Mouse (Mus musculus) midbrain, embryonic 16.5 days (tissue): ENCODE results near the gene Polr3e. TPM values are rescaled to one million over a fixed set of nuclear protein-coding genes. Genes with fewer than 3 reads are reported as not detected.

Experiments used
- ATAC-seq: fragments of 200-750 bp; cut with Nextera tagmentation; 2 replicates; pipeline ENCODE4 v1.8.0; 2017; ENCODE audit warnings: moderate TSS enrichment
- H3K27ac ChIP-seq: fragments of 300-500 bp; sonication (generic); 2 replicates; pipeline ENCODE4 v1.5.1; 2014; ENCODE audit warnings: mild to moderate bottlenecking, low read length, mixed read lengths
- H3K27me3 ChIP-seq: fragments of 300-500 bp; sonication (generic); 2 replicates; pipeline ENCODE4 v1.6.1; 2014; ENCODE audit warnings: low read depth, low read length, mixed read lengths; ENCODE audit not compliant: control insufficient read depth, insufficient read depth
- H3K36me3 ChIP-seq: fragments of 300-500 bp; sonication (generic); 2 replicates; pipeline ENCODE4 v1.6.1; 2014; ENCODE audit warnings: mild to moderate bottlenecking, low read length, moderate library complexity, mixed read lengths; ENCODE audit not compliant: control insufficient read depth, insufficient read depth
- H3K4me1 ChIP-seq: fragments of 300-500 bp; sonication (generic); 2 replicates; pipeline ENCODE4 v1.6.1; 2014; ENCODE audit warnings: mild to moderate bottlenecking, low read length, mixed read lengths; ENCODE audit not compliant: control insufficient read depth, insufficient read depth
- H3K4me2 ChIP-seq: fragments of 300-500 bp; sonication (generic); 2 replicates; pipeline ENCODE4 v1.6.1; 2014; ENCODE audit warnings: mild to moderate bottlenecking, low read length, mixed read lengths
- H3K4me3 ChIP-seq: fragments of 300-500 bp; sonication (generic); 2 replicates; pipeline ENCODE4 v1.5.1; 2014; ENCODE audit warnings: low read depth, mild to moderate bottlenecking, low read length, moderate library complexity, mixed read lengths
- H3K9ac ChIP-seq: fragments of 300-500 bp; sonication (generic); 2 replicates; pipeline ENCODE4 v1.6.1; 2014; ENCODE audit warnings: low read depth, low read length, mixed read lengths
- H3K9me3 ChIP-seq: fragments of 300-500 bp; sonication (generic); replicated peaks from 2 replicates; pipeline ENCODE4 v1.6.1; 2014; ENCODE audit warnings: mild to moderate bottlenecking, low read length, mixed read lengths; ENCODE audit not compliant: control insufficient read depth, poor library complexity, severe bottlenecking
- WGBS: fragments of 180-500 bp; shearing (Covaris S2); extraction: QIAGEN DNeasy Blood & Tissue Kit; methylation state at CpG from one replicate; pipeline ENCODE4 v1.1.7; 2014; 5-methylcytosine and 5-hydroxymethylcytosine counted together
- polyA plus RNA-seq: library from polyadenylated mRNA; unstranded; fragments of >200 nt; fragmentation: Nextera tagmentation; extraction: Ambion mirVana; gene quantifications from 2 replicates; pipeline ENCODE4 v1.2.1, GENCODE M21; 2015

Polr3e gene
- polyA plus RNA-seq, 1 experiment from 2014 or later, result 27.0 TPM

DNA sequence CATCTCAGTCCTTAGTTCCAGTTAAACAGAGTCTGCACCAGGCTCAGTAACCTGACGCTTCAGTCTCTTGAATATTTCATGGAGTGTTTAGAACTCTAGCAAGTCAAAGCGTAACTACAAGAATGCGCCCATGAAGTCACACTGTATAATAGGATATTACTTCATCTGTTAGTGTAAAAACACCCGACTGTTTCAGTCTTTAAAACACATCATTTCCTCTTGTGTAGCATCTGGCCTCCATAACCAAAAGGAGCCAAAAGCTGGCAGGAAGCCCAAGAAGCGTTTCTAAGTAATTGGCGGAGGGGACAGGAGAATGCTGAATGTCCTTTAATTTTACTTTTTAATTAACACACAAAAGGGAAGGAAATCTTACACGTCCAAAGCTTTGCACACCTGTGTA, 59.5 kb downstream of the Polr3e start:
- Histone ChIP-seq H3K4me1 (peaks cover 27% of the 10 kb centered on the region), H3K36me3 (no peaks in the 10 kb centered on the region), H3K9ac (no peak overlapping the region), H3K27ac (no peak overlapping the region), H3K27me3 (no peaks in the 10 kb centered on the region), H3K4me2 (no peak overlapping the region), H3K4me3 (no peak overlapping the region), H3K9me3 (no peaks in the 10 kb centered on the region)
- no peak for ATAC-seq
- 36% methylated on average over 7 of the region's 7 CpGs for WGBS

DNA sequence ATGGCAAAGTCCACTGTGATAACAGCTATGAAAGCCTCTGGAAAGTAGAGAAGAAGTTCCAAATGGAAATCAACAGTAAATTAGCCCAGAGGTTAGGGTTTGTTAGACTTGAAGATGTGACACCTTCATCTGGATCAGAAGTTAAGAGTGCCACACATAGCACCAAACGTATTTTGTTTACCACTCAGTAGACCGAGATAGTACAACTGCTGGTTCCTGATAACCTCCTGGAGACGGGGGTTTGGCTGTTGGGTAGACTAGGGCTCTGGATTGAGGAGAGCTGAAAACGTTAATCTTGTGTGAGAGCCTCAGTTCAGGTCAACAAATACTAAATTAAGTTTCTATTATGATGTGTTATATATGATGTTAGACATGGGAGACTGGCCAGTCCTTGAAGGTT, 62.5 kb downstream of the Polr3e start:
- peak overlapping the region; percentile 67; the same call in 1 of the 2 replicates for H3K4me2 ChIP-seq
- no peak overlapping the region for H3K9ac ChIP-seq
- H3K9me3 ChIP-seq, result no peaks in the 10 kb centered on the region
- 90% methylated on average over 4 of the region's 4 CpGs for WGBS
- H3K27me3 ChIP-seq, result no peaks in the 10 kb centered on the region
- no peaks in the 10 kb centered on the region for H3K36me3 ChIP-seq
- H3K4me1 ChIP-seq, result peaks cover 31% of the 10 kb centered on the region
- no peak overlapping the region for H3K27ac ChIP-seq
- H3K4me3 ChIP-seq, result no peak overlapping the region
- ATAC-seq, result no peak

DNA sequence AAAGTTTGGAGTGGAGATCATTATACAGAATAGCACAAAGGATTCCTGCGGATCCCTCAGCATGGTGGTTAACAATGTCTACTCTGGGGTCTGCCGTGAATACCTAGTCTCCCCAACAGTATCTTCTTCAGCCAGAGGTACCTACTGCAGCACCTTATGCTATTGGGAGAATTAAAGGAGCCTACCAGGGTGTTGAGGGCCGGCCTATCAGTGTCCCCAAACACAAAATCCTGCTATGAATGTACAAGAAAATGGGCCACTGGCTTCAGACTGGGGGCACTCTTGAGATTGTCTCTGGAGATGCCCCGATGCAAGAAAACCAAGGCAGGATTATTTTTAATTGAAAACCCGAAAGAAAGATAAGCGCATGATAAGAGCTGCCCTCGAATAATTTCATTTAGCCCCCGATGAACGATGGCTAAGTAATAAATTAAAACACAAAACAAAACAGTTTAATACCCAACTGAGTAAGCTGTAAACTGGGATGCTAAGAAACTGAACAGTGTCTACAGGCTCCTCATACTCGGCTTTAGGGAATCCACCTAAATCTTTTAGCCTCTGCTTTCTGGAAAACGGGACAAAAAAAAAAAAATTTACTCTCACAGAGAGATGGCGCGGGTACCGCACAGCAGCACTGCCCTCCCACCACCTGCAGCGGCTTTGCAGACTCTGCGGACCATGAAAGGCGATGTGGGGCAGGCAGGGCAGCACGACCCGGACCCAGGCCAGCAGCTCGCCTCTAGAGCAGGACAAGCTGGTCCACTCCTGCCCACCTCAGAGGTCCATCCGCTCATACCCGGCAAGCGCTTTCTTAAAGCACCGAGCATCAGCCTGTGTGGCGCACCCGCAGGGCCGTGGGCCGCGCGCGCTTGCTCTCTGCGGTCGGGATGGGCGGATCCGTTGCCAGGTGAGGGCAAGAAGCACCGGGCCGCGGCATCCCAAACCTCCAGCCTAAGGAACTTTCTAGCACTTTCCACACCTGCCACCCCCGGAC, 63.7 kb downstream of the Polr3e start:
- Histone ChIP-seq H3K9me3 (no peaks in the 10 kb centered on the region), H3K4me1 (peaks cover 31% of the 10 kb centered on the region), H3K4me2 (peak overlapping the region; percentile 67), H3K4me3 (peak overlapping the region; percentile 97), H3K36me3 (no peaks in the 10 kb centered on the region), H3K27me3 (no peaks in the 10 kb centered on the region), H3K27ac (peak overlapping the region; percentile 62), H3K9ac (peak overlapping the region; percentile 76)
- peak; percentile 80 for ATAC-seq
- 2% methylated on average over 38 of the region's 39 CpGs for WGBS

DNA sequence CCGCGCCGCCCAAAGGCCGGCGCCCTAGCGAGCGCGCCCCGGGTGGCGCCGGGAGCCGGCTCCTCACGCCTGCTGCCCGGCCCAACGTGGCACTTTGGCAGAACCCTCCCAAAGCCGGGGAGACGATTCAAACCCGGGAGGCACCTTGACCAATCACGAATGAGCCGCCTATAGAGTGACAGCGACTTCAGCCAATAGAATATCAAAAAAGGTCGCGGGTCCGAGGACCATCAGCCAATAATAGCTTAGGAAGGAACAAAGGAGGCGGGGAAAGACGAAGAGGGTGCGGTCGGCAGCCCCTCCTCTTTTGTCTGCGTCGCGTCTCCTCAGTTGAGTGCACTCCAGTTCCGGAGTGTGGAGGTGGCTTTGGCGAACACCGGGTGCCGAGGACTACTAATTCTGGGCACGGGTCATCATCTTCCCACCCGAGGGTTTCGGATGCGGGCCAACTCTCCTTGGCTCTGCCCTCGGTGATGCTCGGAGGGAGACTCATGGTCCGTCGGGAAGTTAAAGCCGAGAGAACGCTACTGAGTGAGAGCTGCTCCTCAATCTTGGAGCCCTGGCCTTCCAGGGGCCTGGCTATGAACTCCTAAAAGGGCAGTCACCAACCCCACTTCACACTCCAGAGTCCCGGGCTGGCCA, 64.8 kb downstream of the Polr3e start, which contains the start of the genes Cdr2 and Mfsd13b:
TSS of gene Cdr2 (minus strand) at position 113 of the 642 bp plus-strand sequence.
TSS of gene Mfsd13b (plus strand) at position 310 of the 642 bp plus-strand sequence.
- no peaks in the 10 kb centered on the region for H3K9me3 ChIP-seq
- no peaks in the 10 kb centered on the region for H3K27me3 ChIP-seq
- peak; percentile 98 for ATAC-seq
- H3K27ac ChIP-seq, result peak within 1 kb of the TSS; percentile 78
- H3K4me1 ChIP-seq, result peaks cover 25% of the 10 kb centered on the region
- peak within 1 kb of the TSS; percentile 96 for H3K4me2 ChIP-seq
- H3K9ac ChIP-seq, result peak within 1 kb of the TSS; percentile 76
- no peaks in the 10 kb centered on the region for H3K36me3 ChIP-seq
- WGBS, result under 1% methylated on average over 46 of the region's 46 CpGs
- H3K4me3 ChIP-seq, result peak within 1 kb of the TSS; percentile 97

DNA sequence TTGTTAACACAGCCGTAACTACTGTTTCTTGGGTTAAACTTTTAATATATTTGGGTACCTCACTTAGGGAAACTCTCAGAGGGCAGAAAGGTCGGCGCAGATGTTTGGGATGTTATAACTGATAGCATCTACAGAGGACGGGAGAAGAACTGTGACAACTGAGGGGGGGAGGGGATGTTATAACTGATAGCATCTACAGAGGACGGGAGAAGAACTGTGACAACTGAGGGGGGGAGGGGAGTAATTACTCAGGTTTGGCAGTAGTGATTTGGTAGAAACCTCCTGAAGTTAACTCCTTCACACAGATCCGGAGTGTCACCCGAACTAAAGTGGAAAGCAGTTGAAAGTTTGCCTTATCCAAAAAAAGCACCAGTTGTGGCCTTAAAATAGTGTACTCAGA, 65.4 kb downstream of the Polr3e start:
- peak overlapping the region; percentile 96 for H3K4me2 ChIP-seq
- peak overlapping the region; percentile 75; the same call in 1 of the 2 replicates for H3K9ac ChIP-seq
- peak overlapping the region; percentile 97 for H3K4me3 ChIP-seq
- no peaks in the 10 kb centered on the region for H3K36me3 ChIP-seq
- H3K27me3 ChIP-seq, result no peaks in the 10 kb centered on the region
- no peak; the same call in 1 of the 2 replicates for ATAC-seq
- WGBS, result 18% methylated on average over 7 of the region's 7 CpGs
- H3K4me1 ChIP-seq, result peaks cover 22% of the 10 kb centered on the region
- no peaks in the 10 kb centered on the region for H3K9me3 ChIP-seq
- H3K27ac ChIP-seq, result peak overlapping the region; percentile 75

DNA sequence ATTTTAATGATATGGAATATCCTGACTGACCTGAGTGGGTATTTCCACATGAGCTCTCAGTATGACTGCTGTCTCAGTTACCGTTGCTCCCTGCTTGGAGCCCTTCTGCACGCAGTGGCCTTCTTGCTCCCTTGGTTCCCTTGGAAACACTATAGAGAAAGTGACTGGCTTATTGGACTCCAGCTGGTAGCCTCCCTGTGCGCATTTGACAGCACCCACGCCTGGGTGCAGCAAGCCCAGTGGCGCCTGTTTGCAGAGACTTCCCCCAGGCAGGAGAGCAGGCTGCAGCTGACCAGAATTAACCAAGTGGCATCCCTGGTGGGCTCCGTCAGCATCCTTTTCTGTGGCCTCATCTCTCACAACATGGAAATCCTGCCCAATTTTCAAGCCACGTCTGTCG, 73.6 kb downstream of the Polr3e start:
- H3K27ac ChIP-seq, result no peak overlapping the region
- H3K4me1 ChIP-seq, result no peaks in the 10 kb centered on the region
- 71% methylated on average over 8 of the region's 8 CpGs for WGBS
- no peaks in the 10 kb centered on the region for H3K36me3 ChIP-seq
- no peak overlapping the region for H3K4me3 ChIP-seq
- no peaks in the 10 kb centered on the region for H3K9me3 ChIP-seq
- no peak overlapping the region for H3K9ac ChIP-seq
- no peaks in the 10 kb centered on the region for H3K27me3 ChIP-seq
- ATAC-seq, result no peak
- no peak overlapping the region for H3K4me2 ChIP-seq

Other genes with a start within 250 kb of the Polr3e start
- 0.48 and 0.55 TPM in 2 replicates for gene Pdzd9, start 247.4 kb upstream of the Polr3e start, polyA plus RNA-seq
- gene Mosmo, start 240.1 kb upstream of the Polr3e start, polyA plus RNA-seq, result 11.3 and 11.7 TPM in 2 replicates
- 2.1 and 2.3 TPM in 2 replicates for gene Vwa3a, start 178.4 kb upstream of the Polr3e start, polyA plus RNA-seq
- gene Gm5737, start 105.4 kb upstream of the Polr3e start, polyA plus RNA-seq, result 0.14 TPM in 1 of 2 replicates, not detected in the other
- 33.5 and 35.4 TPM in 2 replicates for gene Eef2k, start 74.9 kb upstream of the Polr3e start, polyA plus RNA-seq
- gene Cdr2, start 64.6 kb downstream of the Polr3e start, polyA plus RNA-seq, result 12.6 and 14.6 TPM in 2 replicates
- gene Mfsd13b, start 64.8 kb downstream of the Polr3e start, polyA plus RNA-seq, result 0.11 and 0.63 TPM in 2 replicates
- gene Mettl9, start 116.7 kb downstream of the Polr3e start, polyA plus RNA-seq, result 169 and 184 TPM in 2 replicates
- gene Igsf6, start 156.8 kb downstream of the Polr3e start, polyA plus RNA-seq, result 0.62 and 0.67 TPM in 2 replicates
- 0.09 and 0.19 TPM in 2 replicates for gene Otoa, start 163.9 kb downstream of the Polr3e start, polyA plus RNA-seq